Mouse (Mus musculus) olfactory bulb, adult 2 months (tissue): ENCODE data around the gene Ttc30a2.

Experiments used
- CTCF ChIP-seq: fragments of 200-500 bp; IDR thresholded peaks from 2 replicates; pipeline ENCODE4 v1.5.1; 2012; ENCODE audit warnings: low read depth, mild to moderate bottlenecking, low read length, moderate library complexity; ENCODE audit not compliant: insufficient read depth
- POLR2A ChIP-seq: fragments of 200-500 bp; IDR thresholded peaks from 2 replicates; pipeline ENCODE4 v1.6.1; 2012; ENCODE audit warnings: mild to moderate bottlenecking, low read depth, low read length, moderate library complexity; ENCODE audit not compliant: insufficient read depth

- TF ChIP-seq CTCF (no peak), POLR2A (no peak)
Observed at GRCm38 (mm10) chr2:75938117-75939063, 39.6 kb downstream of the Ttc30a2 start, which contains the start of gene Ttc30b.
